Mouse (Mus musculus) cerebellum, adult (tissue): Measurements from ENCODE around the gene Gm12355.

ENCODE experiments used
- ATAC-seq: cut with Nextera tagmentation; 2 replicates; pipeline ENCODE4 v1.9.2; 2017; ENCODE audit warnings: mild to moderate bottlenecking, moderate library complexity, mixed read lengths; ENCODE audit not compliant: insufficient number of reproducible peaks, low FRiP score, low TSS enrichment

Gm12355 gene

GRCm38 (mm10) chr11:98583265-98583552, 42.3 kb downstream of the Gm12355 start:
- ATAC-seq, result no peak

GRCm38 (mm10) chr11:98582551-98583264, 42.8 kb downstream of the Gm12355 start:
- ATAC-seq, result no peak

GRCm38 (mm10) chr11:98582030-98582388, 43.5 kb downstream of the Gm12355 start:
- no peak for ATAC-seq

GRCm38 (mm10) chr11:98581286-98582029, 44.0 kb downstream of the Gm12355 start:
- no peak for ATAC-seq

GRCm38 (mm10) chr11:98580301-98581121, 45.0 kb downstream of the Gm12355 start:
- ATAC-seq, result no peak

GRCm38 (mm10) chr11:98577776-98578175, 47.7 kb downstream of the Gm12355 start:
- no peak for ATAC-seq
